Mouse (Mus musculus) midbrain, postnatal 0 days (tissue): ENCODE measurements around the gene Mgat5. TPM values are rescaled to one million over a fixed set of nuclear protein-coding genes. Genes with fewer than 3 reads are reported as not detected.

Experiments
- ATAC-seq: fragments of 200-750 bp; cut with Nextera tagmentation; 2 replicates; pipeline ENCODE4 v1.8.0; 2017; ENCODE audit warnings: moderate number of reproducible peaks, mild to moderate bottlenecking, moderate TSS enrichment, moderate library complexity; ENCODE audit not compliant: low FRiP score
- DNase-seq: peaks from one replicate; pipeline ENCODE4 v3.0.0-alpha.2; 2015; ENCODE audit warnings: low spot score
- H3K27ac ChIP-seq: fragments of 300-500 bp; sonication (generic); 2 replicates; pipeline ENCODE4 v1.5.1; 2014; ENCODE audit warnings: low read depth, mild to moderate bottlenecking, low read length, mixed read lengths
- H3K27me3 ChIP-seq: fragments of 300-500 bp; sonication (generic); 2 replicates; pipeline ENCODE4 v1.6.1; 2014; ENCODE audit warnings: low read length, control low read depth, mixed read lengths; ENCODE audit not compliant: insufficient read depth
- H3K36me3 ChIP-seq: fragments of 300-500 bp; sonication (generic); 2 replicates; pipeline ENCODE4 v1.6.1; 2014; ENCODE audit warnings: low read length, control low read depth, mixed read lengths; ENCODE audit not compliant: insufficient read depth
- H3K4me1 ChIP-seq: fragments of 300-500 bp; sonication (generic); 2 replicates; pipeline ENCODE4 v1.6.1; 2014; ENCODE audit warnings: mild to moderate bottlenecking, control low read depth, antibody characterized with exemption, low read length, mixed read lengths; ENCODE audit not compliant: insufficient read depth
- H3K4me2 ChIP-seq: fragments of 300-500 bp; sonication (generic); 2 replicates; pipeline ENCODE4 v1.6.1; 2014; ENCODE audit warnings: low read depth, mild to moderate bottlenecking, low read length, mixed read lengths; ENCODE audit not compliant: poor library complexity, severe bottlenecking
- H3K4me3 ChIP-seq: fragments of 300-500 bp; sonication (generic); 2 replicates; pipeline ENCODE4 v1.5.1; 2014; ENCODE audit warnings: low read depth, mild to moderate bottlenecking, low read length, moderate library complexity
- H3K9ac ChIP-seq: fragments of 300-500 bp; sonication (generic); replicated peaks from 2 replicates; pipeline ENCODE4 v1.6.1; 2014; ENCODE audit warnings: mild to moderate bottlenecking, low read length, moderate library complexity, mixed read lengths; ENCODE audit not compliant: poor library complexity, severe bottlenecking
- H3K9me3 ChIP-seq: fragments of 300-500 bp; sonication (generic); 2 replicates; pipeline ENCODE4 v1.6.1; 2016; ENCODE audit warnings: low read length, control low read depth
- CTCF ChIP-seq: IDR thresholded peaks from 2 replicates; pipeline ENCODE4 v1.5.1; 2016; ENCODE audit warnings: antibody characterized with exemption, mild to moderate bottlenecking
- WGBS: fragments of 180-500 bp; shearing (Covaris S2); extraction: QIAGEN DNeasy Blood & Tissue Kit; methylation state at CpG from one replicate; pipeline ENCODE4 v1.1.7; 2014; 5-methylcytosine and 5-hydroxymethylcytosine counted together
- polyA plus RNA-seq: library from polyadenylated mRNA; unstranded; fragments of >200 nt; fragmentation: Nextera tagmentation; extraction: Ambion mirVana; gene quantifications from 2 replicates; pipeline ENCODE4 v1.2.1, GENCODE M21; 2015
- total RNA-seq: library from RNA; depleted of rRNA; stranded (reverse); fragments of >200 nt; gene quantifications from 2 replicates; pipeline ENCODE4 v1.2.3, GENCODE M21; 2014

Gene Mgat5
- total and polyA plus RNA-seq, 2 experiments from 2014 or later: 13.0 to 56.5 TPM

- no peak for DNase-seq
- no peaks in the 10 kb centered on the region for H3K27me3 ChIP-seq
- H3K9me3 ChIP-seq: no peaks in the 10 kb centered on the region
- ATAC-seq: no peak
- 87% methylated on average over 6 of the region's 6 CpGs for WGBS
- H3K27ac ChIP-seq: no peak overlapping the region
- H3K4me3 ChIP-seq: no peak overlapping the region
- no peaks in the 10 kb centered on the region for H3K4me1 ChIP-seq
- TF ChIP-seq CTCF: no peak
- H3K4me2 ChIP-seq: no peak overlapping the region
- no peak overlapping the region for H3K9ac ChIP-seq
- no peaks in the 10 kb centered on the region for H3K36me3 ChIP-seq
Measured at GRCm38 (mm10) chr1:127329810-127330209, 125.0 kb downstream of the Mgat5 start.

GRCm38 (mm10) chr1:127337740-127338139 lies 132.9 kb downstream of the Mgat5 start:
- whole genome bisulfite sequencing: 85% methylated on average over 10 of the region's 10 CpGs
- H3K4me1 ChIP-seq: peaks cover 6% of the 10 kb centered on the region; the same call in 1 of the 2 replicates
- H3K9ac ChIP-seq: no peak overlapping the region
- ATAC-seq (no peak), DNase-seq (no peak)
- no peak for TF ChIP-seq CTCF
- H3K27ac ChIP-seq: no peak overlapping the region
- H3K4me3 ChIP-seq: no peak overlapping the region
- H3K4me2 ChIP-seq: no peak overlapping the region
- H3K27me3 ChIP-seq: no peaks in the 10 kb centered on the region
- no peaks in the 10 kb centered on the region for H3K36me3 ChIP-seq
- H3K9me3 ChIP-seq: no peaks in the 10 kb centered on the region

- no peak overlapping the region for H3K4me2 ChIP-seq
- no peak overlapping the region for H3K4me3 ChIP-seq
- 0 out of 2 replicates have a peak, but pooled peaks have one; percentile 47 for ATAC-seq
- no peak overlapping the region for H3K27ac ChIP-seq
- H3K9ac ChIP-seq: no peak overlapping the region
- WGBS: 45% methylated on average over 9 of the region's 9 CpGs
- no peaks in the 10 kb centered on the region for H3K27me3 ChIP-seq
- no peaks in the 10 kb centered on the region for H3K36me3 ChIP-seq
- no peak for TF ChIP-seq CTCF
- peak; percentile 81 for DNase-seq
- H3K9me3 ChIP-seq: no peaks in the 10 kb centered on the region
- H3K4me1 ChIP-seq: peaks cover 6% of the 10 kb centered on the region
Measured at GRCm38 (mm10) chr1:127338833-127339487, 134.1 kb downstream of the Mgat5 start.

- Histone ChIP-seq H3K27ac (no peak overlapping the region), H3K4me2 (no peak overlapping the region), H3K36me3 (no peaks in the 10 kb centered on the region), H3K4me1 (peaks cover 6% of the 10 kb centered on the region), H3K27me3 (no peaks in the 10 kb centered on the region), H3K9me3 (no peaks in the 10 kb centered on the region), H3K9ac (no peak overlapping the region), H3K4me3 (no peak overlapping the region)
- DNase-seq: no peak
- WGBS: 92% methylated on average over 9 of the region's 9 CpGs
- no peak for ATAC-seq
- no peak for TF ChIP-seq CTCF
Measured at GRCm38 (mm10) chr1:127340296-127340695, 135.5 kb downstream of the Mgat5 start.

GRCm38 (mm10) chr1:127344913-127345312 lies 140.1 kb downstream of the Mgat5 start:
- Histone ChIP-seq H3K9ac (no peak overlapping the region), H3K4me2 (no peak overlapping the region), H3K4me1 (no peaks in the 10 kb centered on the region; the same call in 1 of the 2 replicates), H3K27me3 (no peaks in the 10 kb centered on the region), H3K9me3 (no peaks in the 10 kb centered on the region), H3K36me3 (no peaks in the 10 kb centered on the region), H3K4me3 (no peak overlapping the region), H3K27ac (no peak overlapping the region)
- ATAC-seq: no peak
- no peak for DNase-seq
- TF ChIP-seq CTCF: no peak
- WGBS: 81% methylated on average over 9 of the region's 9 CpGs

GRCm38 (mm10) chr1:127346596-127347139 lies 141.9 kb downstream of the Mgat5 start:
- Histone ChIP-seq H3K36me3 (no peaks in the 10 kb centered on the region), H3K4me3 (no peak overlapping the region), H3K4me2 (no peak overlapping the region), H3K4me1 (no peaks in the 10 kb centered on the region; the same call in 1 of the 2 replicates), H3K9me3 (no peaks in the 10 kb centered on the region), H3K27me3 (no peaks in the 10 kb centered on the region), H3K9ac (no peak overlapping the region), H3K27ac (no peak overlapping the region)
- 62% methylated on average over 3 of the region's 3 CpGs for WGBS
- DNase-seq (no peak), ATAC-seq (no peak)
- no peak for TF ChIP-seq CTCF
